Mouse (Mus musculus): ENCODE results near the gene Pomgnt2. TPM values are rescaled to one million over a fixed set of nuclear protein-coding genes. Genes with fewer than 3 reads are reported as not detected.

Pomgnt2 gene
- polyA plus RNA-seq, 1 experiment from 2014 or later, result 12.1 TPM

- 80% methylated on average over 3 of the region's 3 CpGs for WGBS
Measured at GRCm38 (mm10) chr9:121943628-121944027, 53.3 kb downstream of the Pomgnt2 start.

DNA sequence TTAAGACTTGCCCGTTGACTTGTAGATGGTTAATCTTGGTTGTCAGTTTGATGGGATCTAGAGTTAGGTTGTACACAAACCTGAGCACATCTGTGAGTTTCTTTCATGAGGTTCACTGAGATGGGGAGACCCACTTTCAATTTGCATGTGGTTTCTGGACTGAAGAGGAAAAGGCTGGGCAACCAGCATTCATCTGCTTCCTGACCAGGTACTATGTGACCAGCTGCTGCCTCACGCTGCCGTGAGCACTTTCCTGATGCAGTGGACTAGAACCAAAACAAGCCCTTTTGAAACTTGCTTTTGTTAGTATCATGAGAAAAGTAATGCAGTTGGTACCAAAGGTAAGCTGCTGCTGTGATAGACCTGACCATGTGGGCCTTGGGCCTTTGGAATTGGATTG, 53.9 kb downstream of the Pomgnt2 start:
- no peak for ATAC-seq (ENCODE audit: insufficient number of reproducible peaks, insufficient read depth, low FRiP score, low read depth)
- Histone ChIP-seq H3K4me1 (ENCODE audit: control insufficient read depth in 2 of 2, insufficient read depth in 2 of 2, low read length in 2 of 2) (0 out of 4 replicates have a peak, but pooled peaks cover 0 to 1% of the 10 kb centered on the region in 2 experiments), H3K27ac (replicated peaks in 1 of 2; ENCODE audit: control insufficient read depth in 1 of 2, insufficient read depth in 1 of 2, low read depth in 2 of 2, low read length in 2 of 2) (no peak overlapping the region), H3K4me3 (ENCODE audit: control insufficient read depth in 1 of 2, insufficient read depth in 1 of 2, low read depth in 1 of 2, low read length in 2 of 2) (no peak overlapping the region), H3K9me3 (ENCODE audit: control insufficient read depth, low read length) (no peaks in the 10 kb centered on the region), H3K4me2 (ENCODE audit: low read length) (no peak overlapping the region), H3K36me3 (ENCODE audit: control insufficient read depth, insufficient read depth, low read length) (no peaks in the 10 kb centered on the region), H3K27me3 (ENCODE audit: control insufficient read depth, insufficient read depth, low read length) (no peaks in the 10 kb centered on the region), H3K9ac (ENCODE audit: low read length) (no peak overlapping the region)
- 85% methylated on average over 3 of the region's 3 CpGs for WGBS

More at GRCm38 (mm10) chr9:121943628-121944027, 53.3 kb downstream of the Pomgnt2 start:
- Histone ChIP-seq H3K9ac (ENCODE audit: low read length) (no peak overlapping the region), H3K4me2 (ENCODE audit: low read length) (no peak overlapping the region), H3K4me3 (ENCODE audit: control insufficient read depth in 1 of 2, insufficient read depth in 1 of 2, low read depth in 1 of 2, low read length in 2 of 2) (no peak overlapping the region), H3K36me3 (ENCODE audit: control insufficient read depth, insufficient read depth, low read length) (no peaks in the 10 kb centered on the region), H3K4me1 (ENCODE audit: control insufficient read depth in 2 of 2, insufficient read depth in 2 of 2, low read length in 2 of 2) (0 out of 4 replicates have a peak, but pooled peaks cover 0 to 3% of the 10 kb centered on the region in 2 experiments), H3K27ac (replicated peaks in 1 of 2; ENCODE audit: control insufficient read depth in 1 of 2, insufficient read depth in 1 of 2, low read depth in 2 of 2, low read length in 2 of 2) (no peak overlapping the region), H3K9me3 (ENCODE audit: control insufficient read depth, low read length) (no peaks in the 10 kb centered on the region), H3K27me3 (ENCODE audit: control insufficient read depth, insufficient read depth, low read length) (no peaks in the 10 kb centered on the region)
- no peak for ATAC-seq (ENCODE audit: insufficient number of reproducible peaks, insufficient read depth, low FRiP score, low read depth)

- WGBS, result 49% methylated on average over 21 of the region's 21 CpGs
- ATAC-seq (ENCODE audit: insufficient number of reproducible peaks, insufficient read depth, low FRiP score, low read depth), result no peak
- H3K27me3 ChIP-seq (ENCODE audit: control insufficient read depth, insufficient read depth, low read length), result no peaks in the 10 kb centered on the region; the same call in 1 of the 2 replicates
- no peaks in the 10 kb centered on the region; a peak in 1 of 4 replicates for H3K4me1 ChIP-seq (ENCODE audit: control insufficient read depth in 2 of 2, insufficient read depth in 2 of 2, low read length in 2 of 2)
- no peaks in the 10 kb centered on the region for H3K36me3 ChIP-seq (ENCODE audit: control insufficient read depth, insufficient read depth, low read length)
- H3K9ac ChIP-seq (ENCODE audit: low read length), result peak overlapping the region; percentile 61
- peak overlapping the region; percentile 58 for H3K4me2 ChIP-seq (ENCODE audit: low read length)
- peak overlapping the region; percentile 41 to 54 for H3K4me3 ChIP-seq (ENCODE audit: control insufficient read depth in 1 of 2, insufficient read depth in 1 of 2, low read depth in 1 of 2, low read length in 2 of 2)
- no peak overlapping the region for H3K27ac ChIP-seq (replicated peaks in 1 of 2; ENCODE audit: control insufficient read depth in 1 of 2, insufficient read depth in 1 of 2, low read depth in 2 of 2, low read length in 2 of 2)
- H3K9me3 ChIP-seq (ENCODE audit: control insufficient read depth, low read length), result no peaks in the 10 kb centered on the region
Measured at GRCm38 (mm10) chr9:121937944-121938355, 59.0 kb downstream of the Pomgnt2 start.

GRCm38 (mm10) chr9:121937451-121937864, 59.5 kb downstream of the Pomgnt2 start:
- no peak overlapping the region for H3K27ac ChIP-seq (replicated peaks in 1 of 2; ENCODE audit: control insufficient read depth in 1 of 2, insufficient read depth in 1 of 2, low read depth in 2 of 2, low read length in 2 of 2)
- H3K4me3 ChIP-seq (ENCODE audit: control insufficient read depth in 1 of 2, insufficient read depth in 1 of 2, low read depth in 1 of 2, low read length in 2 of 2), result peak overlapping the region; percentile 41 to 54; a peak in 3 of 4 replicates
- WGBS, result 48% methylated on average over 6 of the region's 6 CpGs

DNA sequence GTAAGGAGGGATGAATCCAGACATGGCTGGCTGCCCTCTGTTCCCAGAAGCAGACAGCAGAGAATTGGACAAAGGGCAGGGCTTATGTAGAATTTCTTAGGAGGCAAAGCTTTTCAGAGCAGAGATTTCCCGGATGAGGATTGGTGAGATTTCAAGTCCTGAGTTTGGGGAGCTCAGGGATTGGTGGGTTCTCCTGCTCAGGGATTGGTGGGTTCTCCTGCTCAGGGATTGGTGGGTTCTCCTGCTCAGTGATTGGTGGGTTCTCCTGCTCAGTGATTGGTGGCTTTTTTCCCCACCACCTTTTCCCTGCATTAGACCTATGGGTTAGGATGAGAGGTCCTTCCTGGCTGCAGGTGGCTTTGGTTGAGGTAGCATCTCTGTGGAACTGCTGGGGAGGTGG, 60.0 kb downstream of the Pomgnt2 start:
- H3K27me3 ChIP-seq (ENCODE audit: control insufficient read depth, insufficient read depth, low read length), result no peaks in the 10 kb centered on the region; the same call in 1 of the 2 replicates
- no peaks in the 10 kb centered on the region; a peak in 1 of 4 replicates for H3K4me1 ChIP-seq (ENCODE audit: control insufficient read depth in 2 of 2, insufficient read depth in 2 of 2, low read length in 2 of 2)
- no peak overlapping the region for H3K27ac ChIP-seq (replicated peaks in 1 of 2; ENCODE audit: control insufficient read depth in 1 of 2, insufficient read depth in 1 of 2, low read depth in 2 of 2, low read length in 2 of 2)
- H3K4me2 ChIP-seq (ENCODE audit: low read length), result no peak overlapping the region
- H3K4me3 ChIP-seq (ENCODE audit: control insufficient read depth in 1 of 2, insufficient read depth in 1 of 2, low read depth in 1 of 2, low read length in 2 of 2), result no peak overlapping the region
- H3K9me3 ChIP-seq (ENCODE audit: control insufficient read depth, low read length), result no peaks in the 10 kb centered on the region
- no peak overlapping the region for H3K9ac ChIP-seq (ENCODE audit: low read length)
- no peak for ATAC-seq (ENCODE audit: insufficient number of reproducible peaks, insufficient read depth, low FRiP score, low read depth)
- no peaks in the 10 kb centered on the region for H3K36me3 ChIP-seq (ENCODE audit: control insufficient read depth, insufficient read depth, low read length)
- WGBS, result 63% methylated on average over 1 of the region's 1 CpGs

More at GRCm38 (mm10) chr9:121937451-121937864, 59.5 kb downstream of the Pomgnt2 start:
- ATAC-seq (ENCODE audit: insufficient number of reproducible peaks, insufficient read depth, low FRiP score, low read depth), result no peak
- Histone ChIP-seq H3K36me3 (ENCODE audit: control insufficient read depth, insufficient read depth, low read length) (no peaks in the 10 kb centered on the region), H3K9me3 (ENCODE audit: control insufficient read depth, low read length) (no peaks in the 10 kb centered on the region), H3K4me2 (ENCODE audit: low read length) (peak overlapping the region; percentile 58), H3K4me1 (ENCODE audit: control insufficient read depth in 2 of 2, insufficient read depth in 2 of 2, low read length in 2 of 2) (no peaks in the 10 kb centered on the region; a peak in 1 of 4 replicates), H3K27me3 (ENCODE audit: control insufficient read depth, insufficient read depth, low read length) (no peaks in the 10 kb centered on the region; the same call in 1 of the 2 replicates), H3K9ac (ENCODE audit: low read length) (peak overlapping the region; percentile 61; the same call in 1 of the 2 replicates)

DNA sequence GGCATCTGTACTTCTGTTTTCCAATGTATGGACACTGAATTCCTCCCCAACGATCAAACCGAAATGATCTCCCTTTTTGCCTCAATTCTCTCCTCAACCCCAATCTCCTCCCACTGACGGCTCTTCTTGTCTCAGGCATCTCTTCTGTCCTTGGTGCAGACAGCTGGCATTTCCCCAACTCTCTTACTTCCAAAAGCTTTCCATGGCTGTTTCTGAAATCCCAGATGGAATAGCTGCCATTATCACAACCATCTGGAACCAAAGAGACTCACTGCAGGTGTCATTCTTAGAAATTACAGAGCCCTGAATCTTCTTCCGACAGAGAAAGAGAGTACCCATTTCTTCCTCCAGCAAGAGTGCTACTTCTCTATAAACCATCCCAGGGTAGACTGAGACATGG, 62.1 kb downstream of the Pomgnt2 start:
- Histone ChIP-seq H3K9me3 (ENCODE audit: control insufficient read depth, low read length) (no peaks in the 10 kb centered on the region), H3K4me3 (ENCODE audit: control insufficient read depth in 1 of 2, insufficient read depth in 1 of 2, low read depth in 1 of 2, low read length in 2 of 2) (no peak overlapping the region), H3K4me2 (ENCODE audit: low read length) (no peak overlapping the region), H3K27ac (replicated peaks in 1 of 2; ENCODE audit: control insufficient read depth in 1 of 2, insufficient read depth in 1 of 2, low read depth in 2 of 2, low read length in 2 of 2) (no peak overlapping the region), H3K4me1 (ENCODE audit: control insufficient read depth in 2 of 2, insufficient read depth in 2 of 2, low read length in 2 of 2) (no peaks in the 10 kb centered on the region; a peak in 1 of 4 replicates), H3K36me3 (ENCODE audit: control insufficient read depth, insufficient read depth, low read length) (no peaks in the 10 kb centered on the region), H3K27me3 (ENCODE audit: control insufficient read depth, insufficient read depth, low read length) (no peaks in the 10 kb centered on the region; the same call in 1 of the 2 replicates), H3K9ac (ENCODE audit: low read length) (no peak overlapping the region)
- ATAC-seq (ENCODE audit: insufficient number of reproducible peaks, insufficient read depth, low FRiP score, low read depth), result no peak
- WGBS, result 74% methylated on average over 4 of the region's 4 CpGs

Other genes starting within 250 kb of the Pomgnt2 start
- 14.0 and 16.5 TPM in 2 replicates for gene Zfp651, start 237.8 kb downstream of the Pomgnt2 start, polyA plus RNA-seq (2014; fragmentation: Nextera tagmentation; extraction: Ambion mirVana)
- gene Klhl40, start 219.5 kb downstream of the Pomgnt2 start, polyA plus RNA-seq (2014; fragmentation: Nextera tagmentation; extraction: Ambion mirVana), result 3.6 and 3.8 TPM in 2 replicates
- gene Hhatl, start 204.6 kb downstream of the Pomgnt2 start, polyA plus RNA-seq (2014; fragmentation: Nextera tagmentation; extraction: Ambion mirVana), result 17.8 and 18.6 TPM in 2 replicates
- gene Ccdc13, start 157.6 kb downstream of the Pomgnt2 start, polyA plus RNA-seq (2014; fragmentation: Nextera tagmentation; extraction: Ambion mirVana), result 0.22 and 0.27 TPM in 2 replicates
- gene Higd1a, start 138.7 kb downstream of the Pomgnt2 start, polyA plus RNA-seq (2014; fragmentation: Nextera tagmentation; extraction: Ambion mirVana), result 252 and 275 TPM in 2 replicates
- gene Ackr2, start 98.8 kb downstream of the Pomgnt2 start, polyA plus RNA-seq (2014; fragmentation: Nextera tagmentation; extraction: Ambion mirVana), result 1.2 and 1.3 TPM in 2 replicates
- gene Cyp8b1, start 80.8 kb downstream of the Pomgnt2 start, polyA plus RNA-seq (2014; fragmentation: Nextera tagmentation; extraction: Ambion mirVana), result not detected in 2 replicates
- 0.97 and 1.6 TPM in 2 replicates for gene Fam198a, start 46.1 kb downstream of the Pomgnt2 start, polyA plus RNA-seq (2014; fragmentation: Nextera tagmentation; extraction: Ambion mirVana)
- gene Snrk, start 120.2 kb upstream of the Pomgnt2 start, polyA plus RNA-seq (2014; fragmentation: Nextera tagmentation; extraction: Ambion mirVana), result 30.0 and 31.3 TPM in 2 replicates

Measured in heart, embryonic 14.5 days (tissue).